7 mouse cellular contexts compared by ENCODE assay signal in genomic region chr7:141950104-141951013, GRCm38 (mm10). TPM values are rescaled to one million over a fixed set of nuclear protein-coding genes. Genes with fewer than 3 reads are reported as not detected.
DNase-seq lines count a peak whose midpoint lies in the region; ATAC-seq lines count a peak whose summit lies in the region.

No protein-coding gene starts in this region.

- peak overlapping the region; percentile 95 for H3K4me2 ChIP-seq in heart, embryonic 12.5 days
- H3K4me2 ChIP-seq in neural tube, embryonic 11.5 days (ENCODE audit: low read depth) = peak overlapping the region; percentile 67

- H3K9ac ChIP-seq in heart, embryonic 12.5 days = peak overlapping the region; percentile 42; the same call in 1 of the 2 replicates
- H3K9ac ChIP-seq in neural tube, embryonic 11.5 days (ENCODE audit: low read length) = peak overlapping the region; percentile 98

- peaks cover 13% of the 10 kb centered on the region for H3K4me1 ChIP-seq in heart, embryonic 12.5 days (replicated peaks)
- peaks cover 12% of the 10 kb centered on the region; the same call in 1 of the 2 replicates for H3K4me1 ChIP-seq in neural tube, embryonic 11.5 days (ENCODE audit: control insufficient read depth, insufficient read depth, low read length)

- peak overlapping the region; percentile 58 for H3K4me3 ChIP-seq in heart, embryonic 12.5 days
- peak overlapping the region; percentile 87 for H3K4me3 ChIP-seq in neural tube, embryonic 11.5 days (ENCODE audit: low read depth, low read length)

- peak; percentile 29; the same call in 1 of the 2 replicates for ATAC-seq in heart, embryonic 12.5 days (ENCODE audit: insufficient number of reproducible peaks, low FRiP score)
- ATAC-seq in neural tube, embryonic 11.5 days (ENCODE audit: insufficient read depth, low FRiP score, low TSS enrichment) = peak; percentile 72

- H3K27me3 ChIP-seq in heart, embryonic 12.5 days (replicated peaks) = peaks cover 91% of the 10 kb centered on the region
- peaks cover 7% of the 10 kb centered on the region; the same call in 1 of the 2 replicates for H3K27me3 ChIP-seq in neural tube, embryonic 11.5 days (ENCODE audit: control insufficient read depth, insufficient read depth, low read length)

- WGBS in heart, embryonic 12.5 days = 3% methylated on average over 68 of the region's 84 CpGs
- 1% methylated on average over 64 of the region's 84 CpGs for WGBS in neural tube, embryonic 11.5 days

- H3K36me3 ChIP-seq in heart, embryonic 12.5 days = no peaks in the 10 kb centered on the region
- H3K36me3 ChIP-seq in neural tube, embryonic 11.5 days (ENCODE audit: control insufficient read depth, insufficient read depth, low read length) = peaks cover 2% of the 10 kb centered on the region; the same call in 1 of the 2 replicates

- H3K9me3 ChIP-seq in heart, embryonic 12.5 days (replicated peaks) = peaks cover 5% of the 10 kb centered on the region
- H3K9me3 ChIP-seq in neural tube, embryonic 11.5 days (ENCODE audit: control insufficient read depth, low read length) = no peaks in the 10 kb centered on the region

- no peak overlapping the region for H3K27ac ChIP-seq in heart, embryonic 12.5 days (ENCODE audit: poor library complexity, severe bottlenecking)
- peak overlapping the region; percentile 98 for H3K27ac ChIP-seq in neural tube, embryonic 11.5 days (ENCODE audit: low read depth, low read length)

- intact Hi-C loops in left cerebral cortex, postnatal 36 days (cut with DNase I) = no loop called here

- DNase-seq in ovary, postnatal 36 days (ENCODE audit: low spot score) = peak; percentile 19
- no peak for DNase-seq in ovary, adult 18-20 months (ENCODE audit: low spot score)
- peak; percentile 83 for DNase-seq in cerebellum, adult 9-11 months
- peak; percentile 54 to 70 for DNase-seq in left cerebral cortex, postnatal 36 days (ENCODE audit: low spot score in 2 of 2)
- peak; percentile 84 for DNase-seq in neural tube, embryonic 11.5 days (ENCODE audit: low spot score)
- peak; percentile 23 for DNase-seq in yolk sac, embryonic 10.5 days (ENCODE audit: low spot score)

RNA-seq across cellular contexts. Expression of gene Brsk2, which starts 0.8 kb away (rescaled TPM):
- polyA plus RNA-seq in heart, embryonic 12.5 days (2016; fragmentation: Nextera tagmentation; extraction: Ambion mirVana) = 0.40 TPM in 2 replicates
- 100 to 1,000 TPM; 229 to 232 TPM for total RNA-seq in left cerebral cortex, postnatal 36 days (2021)
- polyA plus RNA-seq in neural tube, embryonic 11.5 days (2014; fragmentation: Nextera tagmentation; extraction: Ambion mirVana) = 10.4 and 13.7 TPM in 2 replicates

RNA-seq across cellular contexts. Expression of gene Tollip, which starts 32.1 kb away (rescaled TPM):
- 41.1 and 41.3 TPM in 2 replicates for polyA plus RNA-seq in heart, embryonic 12.5 days (2016; fragmentation: Nextera tagmentation; extraction: Ambion mirVana)
- 100 to 1,000 TPM; 131 to 140 TPM for total RNA-seq in left cerebral cortex, postnatal 36 days (2021)
- 70.1 and 74.9 TPM in 2 replicates for polyA plus RNA-seq in neural tube, embryonic 11.5 days (2014; fragmentation: Nextera tagmentation; extraction: Ambion mirVana)
